Mouse (Mus musculus) urinary bladder, adult 18-20 months (tissue): ENCODE results near the gene Arl14ep.
"Not testable (repeated sequence)": the region's sequence is repeated elsewhere in the genome, so short reads cannot be mapped to it uniquely, and the experiment has no call there.

Source experiments
- DNase-seq, 2 experiments: peaks; one replicate each; pipeline ENCODE4 v3.0.0; 2022; ENCODE audit warnings: low spot score in 2 of 2, mixed read lengths in 2 of 2

The Arl14ep gene

GRCm38 (mm10) chr2:106973959-106974639 is at the start of gene Arl14ep:
TSS of gene Arl14ep (minus strand) at chr2:106974424.
- DNase-seq, result peak; percentile 73 to 83

GRCm38 (mm10) chr2:107022713-107023112 is 48.5 kb upstream of the Arl14ep start:
- no peak for DNase-seq

GRCm38 (mm10) chr2:107019331-107019730 is 45.1 kb upstream of the Arl14ep start:
- DNase-seq, result no peak

GRCm38 (mm10) chr2:107013161-107013560 is 38.9 kb upstream of the Arl14ep start:
- DNase-seq, result no peak

GRCm38 (mm10) chr2:107012318-107012717 is 38.1 kb upstream of the Arl14ep start:
- no peak for DNase-seq

GRCm38 (mm10) chr2:107010160-107010559 is 35.9 kb upstream of the Arl14ep start:
- DNase-seq, result no peak

- no peak for DNase-seq
These were observed 32.2 kb upstream of the Arl14ep start for GRCm38 (mm10) chr2:107006378-107006777.

- DNase-seq, result not testable (repeated sequence)
These were observed 31.7 kb upstream of the Arl14ep start for GRCm38 (mm10) chr2:107005876-107006275.

GRCm38 (mm10) chr2:106991261-106991660 is 17.0 kb upstream of the Arl14ep start:
- DNase-seq, result no peak

- DNase-seq, result no peak
These were observed 10.7 kb upstream of the Arl14ep start for GRCm38 (mm10) chr2:106984945-106985344.

- DNase-seq, result no peak
These were observed 8.3 kb upstream of the Arl14ep start for GRCm38 (mm10) chr2:106982503-106982902.

- no peak for DNase-seq
These were observed 2.2 kb upstream of the Arl14ep start for GRCm38 (mm10) chr2:106976472-106976871.

- no peak for DNase-seq
These were observed 779 bp downstream of the Arl14ep start for GRCm38 (mm10) chr2:106973332-106973958.

- no peak for DNase-seq
These were observed 1.4 kb downstream of the Arl14ep start for GRCm38 (mm10) chr2:106972851-106973250.

- no peak for DNase-seq
These were observed 3.3 kb downstream of the Arl14ep start for GRCm38 (mm10) chr2:106970971-106971370.

GRCm38 (mm10) chr2:106968320-106968719 is 5.9 kb downstream of the Arl14ep start:
- DNase-seq, result no peak

- DNase-seq, result no peak
These were observed 10.7 kb downstream of the Arl14ep start for GRCm38 (mm10) chr2:106963560-106963959.

- no peak for DNase-seq
These were observed 12.6 kb downstream of the Arl14ep start for GRCm38 (mm10) chr2:106961650-106962049.

GRCm38 (mm10) chr2:106961066-106961465 is 13.2 kb downstream of the Arl14ep start:
- no peak for DNase-seq

- DNase-seq, result no peak
These were observed 14.0 kb downstream of the Arl14ep start for GRCm38 (mm10) chr2:106960237-106960636.

- no peak for DNase-seq
These were observed 14.8 kb downstream of the Arl14ep start for GRCm38 (mm10) chr2:106959380-106959779.

- DNase-seq, result no peak
These were observed 15.3 kb downstream of the Arl14ep start for GRCm38 (mm10) chr2:106958916-106959315.

- DNase-seq, result no peak
These were observed 18.1 kb downstream of the Arl14ep start for GRCm38 (mm10) chr2:106956146-106956545.
